Mouse (Mus musculus): Measurements from ENCODE around the gene Mrtfa. TPM values are rescaled to one million over a fixed set of nuclear protein-coding genes. Genes with fewer than 3 reads are reported as not detected.

The Mrtfa gene
- polyA plus RNA-seq, 1 experiment from 2014 or later: 21.2 TPM

DNA sequence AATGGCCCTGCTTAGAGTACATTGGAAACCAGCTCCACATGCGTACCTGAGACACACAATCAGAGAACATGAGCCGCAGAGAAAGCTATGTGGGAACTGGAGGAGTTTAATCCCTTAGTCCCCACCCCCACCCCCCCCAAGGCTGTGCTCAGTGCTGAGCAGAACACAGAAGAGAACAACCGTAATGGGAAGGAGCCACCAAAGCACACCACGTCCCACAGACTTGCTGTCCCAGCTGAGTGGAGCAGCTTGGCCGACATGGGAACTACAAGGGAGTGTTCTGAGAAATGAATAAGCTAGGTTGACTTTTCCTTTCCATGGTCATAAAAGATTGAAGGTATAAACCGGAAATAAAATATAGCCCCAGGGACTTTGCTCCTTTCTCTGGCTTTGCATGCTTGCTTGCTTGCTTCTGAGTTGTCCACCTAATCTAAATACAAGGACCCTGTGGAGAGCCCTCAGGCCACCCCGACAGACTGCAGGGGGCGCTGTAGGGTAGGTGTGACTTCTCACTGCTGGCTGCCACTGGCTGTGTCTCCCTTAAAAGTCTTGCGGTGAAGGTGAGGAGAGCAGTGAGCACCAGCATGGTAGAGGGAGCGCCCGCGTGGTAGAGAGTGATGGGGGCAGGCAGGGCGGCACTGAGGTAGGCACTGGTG, 148.2 kb downstream of the Mrtfa start:
- H3K9me3 ChIP-seq (ENCODE audit: control insufficient read depth, low read length): no peaks in the 10 kb centered on the region
- 58% methylated on average over 13 of the region's 13 CpGs for WGBS
- DNase-seq (ENCODE audit: low spot score): peak; percentile 79
- no peaks in the 10 kb centered on the region for H3K27me3 ChIP-seq (replicated peaks; ENCODE audit: control insufficient read depth, insufficient read depth, low read length)
- ATAC-seq (replicated peaks; ENCODE audit: low FRiP score, low TSS enrichment, low read depth): no peak
- H3K9ac ChIP-seq (ENCODE audit: low read length): no peak overlapping the region
- H3K27ac ChIP-seq (ENCODE audit: low read depth): no peak overlapping the region
- H3K4me3 ChIP-seq (ENCODE audit: low read depth, low read length): no peak overlapping the region
- no peak overlapping the region for H3K4me2 ChIP-seq (ENCODE audit: low read length)
- H3K36me3 ChIP-seq (ENCODE audit: control insufficient read depth, insufficient read depth, low read length): no peaks in the 10 kb centered on the region
- H3K4me1 ChIP-seq (replicated peaks; ENCODE audit: control insufficient read depth, insufficient read depth, low read length): peaks cover 17% of the 10 kb centered on the region; the same call in 1 of the 2 replicates

DNA sequence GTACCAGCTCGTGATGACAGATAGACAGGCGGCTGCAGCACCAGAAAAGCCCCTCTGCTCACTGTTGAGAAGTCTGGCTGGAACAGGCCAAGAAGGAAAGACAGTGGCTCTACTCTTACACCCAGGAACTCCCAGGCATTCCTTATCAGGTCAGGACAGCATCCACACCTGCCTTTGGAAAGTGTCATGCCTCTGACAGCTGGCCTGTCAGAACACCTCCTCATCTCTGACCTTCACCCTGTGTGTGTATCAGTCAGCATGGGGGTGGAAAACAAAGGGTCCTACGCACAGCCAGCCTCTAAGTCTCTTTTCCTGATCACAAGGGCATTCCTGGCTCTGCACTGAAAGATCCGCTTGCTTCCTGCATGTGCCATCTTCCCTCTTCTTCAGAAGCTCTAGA, 148.8 kb downstream of the Mrtfa start:
- no peaks in the 10 kb centered on the region for H3K27me3 ChIP-seq (replicated peaks; ENCODE audit: control insufficient read depth, insufficient read depth, low read length)
- DNase-seq (ENCODE audit: low spot score) (no peak), ATAC-seq (replicated peaks; ENCODE audit: low FRiP score, low TSS enrichment, low read depth) (no peak)
- no peak overlapping the region for H3K27ac ChIP-seq (ENCODE audit: low read depth)
- no peak overlapping the region for H3K9ac ChIP-seq (ENCODE audit: low read length)
- 69% methylated on average over 4 of the region's 4 CpGs for WGBS
- no peak overlapping the region for H3K4me3 ChIP-seq (ENCODE audit: low read depth, low read length)
- peaks cover 17% of the 10 kb centered on the region; the same call in 1 of the 2 replicates for H3K4me1 ChIP-seq (replicated peaks; ENCODE audit: control insufficient read depth, insufficient read depth, low read length)
- no peak overlapping the region for H3K4me2 ChIP-seq (ENCODE audit: low read length)
- no peaks in the 10 kb centered on the region for H3K36me3 ChIP-seq (ENCODE audit: control insufficient read depth, insufficient read depth, low read length)
- H3K9me3 ChIP-seq (ENCODE audit: control insufficient read depth, low read length): no peaks in the 10 kb centered on the region

DNA sequence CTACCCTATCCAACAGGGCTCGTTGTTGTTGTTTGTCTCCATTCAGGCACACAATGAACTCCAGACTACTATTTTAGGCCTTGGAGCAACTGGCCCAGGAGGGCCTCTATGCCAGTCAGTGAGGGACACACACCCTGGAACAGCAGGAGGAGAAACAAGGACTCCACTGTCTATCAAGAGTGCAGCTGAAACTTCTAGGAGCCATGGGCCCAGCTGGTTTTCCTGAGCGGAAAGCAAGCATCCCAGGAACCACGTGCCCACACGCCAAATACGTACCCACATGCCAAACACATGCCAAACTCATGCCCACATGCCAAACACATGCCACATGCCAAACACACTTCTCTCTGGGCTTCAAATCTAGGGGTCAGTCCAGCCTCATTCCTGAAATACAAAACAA, 152.1 kb downstream of the Mrtfa start:
- no peak overlapping the region for H3K27ac ChIP-seq (ENCODE audit: low read depth)
- DNase-seq (ENCODE audit: low spot score): no peak
- WGBS: 82% methylated on average over 5 of the region's 5 CpGs
- no peaks in the 10 kb centered on the region for H3K27me3 ChIP-seq (replicated peaks; ENCODE audit: control insufficient read depth, insufficient read depth, low read length)
- H3K4me1 ChIP-seq (replicated peaks; ENCODE audit: control insufficient read depth, insufficient read depth, low read length): peaks cover 31% of the 10 kb centered on the region
- no peaks in the 10 kb centered on the region for H3K9me3 ChIP-seq (ENCODE audit: control insufficient read depth, low read length)
- no peak overlapping the region for H3K4me2 ChIP-seq (ENCODE audit: low read length)
- H3K4me3 ChIP-seq (ENCODE audit: low read depth, low read length): no peak overlapping the region
- H3K36me3 ChIP-seq (ENCODE audit: control insufficient read depth, insufficient read depth, low read length): no peaks in the 10 kb centered on the region
- H3K9ac ChIP-seq (ENCODE audit: low read length): no peak overlapping the region
- no peak for ATAC-seq (replicated peaks; ENCODE audit: low FRiP score, low TSS enrichment, low read depth)

DNA sequence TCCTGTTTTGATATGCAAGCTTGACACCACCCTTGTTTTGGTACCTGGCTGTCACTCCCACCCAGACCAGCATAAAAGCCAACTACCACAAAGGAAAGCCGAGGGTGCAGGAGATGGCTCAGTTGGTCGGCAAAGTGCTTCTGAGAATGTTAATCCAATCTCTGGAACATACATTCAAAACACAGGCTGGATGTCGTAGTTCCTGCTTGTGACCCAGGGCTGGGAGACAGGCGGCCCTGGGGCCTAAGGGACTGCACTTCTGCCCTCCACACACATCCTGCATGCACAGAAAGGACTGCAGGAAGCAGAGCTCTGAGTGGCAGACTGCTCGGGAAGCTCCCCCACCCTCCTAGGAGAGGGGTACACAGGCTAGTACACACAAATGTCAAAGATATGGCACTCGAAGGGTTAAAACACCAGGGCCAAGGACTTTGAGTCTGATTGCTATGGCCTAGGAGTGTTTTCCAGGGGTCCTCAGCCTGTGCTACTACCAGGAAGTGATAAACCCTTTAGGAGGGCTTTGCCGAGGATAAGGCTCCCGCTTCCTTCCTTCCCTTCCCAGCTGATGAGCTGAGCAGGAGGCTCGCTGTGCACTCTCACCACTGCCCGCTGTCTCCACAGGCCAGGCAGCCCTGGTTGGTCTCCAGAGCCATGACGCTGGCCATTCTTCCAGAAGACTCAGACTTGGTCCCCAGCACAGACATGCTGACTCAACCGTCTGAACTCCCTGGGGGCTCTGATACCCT, 155.0 kb downstream of the Mrtfa start:
- Histone ChIP-seq H3K4me3 (ENCODE audit: low read depth, low read length) (no peak overlapping the region), H3K4me2 (ENCODE audit: low read length) (no peak overlapping the region), H3K9me3 (ENCODE audit: control insufficient read depth, low read length) (no peaks in the 10 kb centered on the region), H3K9ac (ENCODE audit: low read length) (no peak overlapping the region), H3K4me1 (replicated peaks; ENCODE audit: control insufficient read depth, insufficient read depth, low read length) (peaks cover 21% of the 10 kb centered on the region), H3K36me3 (ENCODE audit: control insufficient read depth, insufficient read depth, low read length) (no peaks in the 10 kb centered on the region), H3K27ac (ENCODE audit: low read depth) (peak overlapping the region; percentile 18; the same call in 1 of the 2 replicates), H3K27me3 (replicated peaks; ENCODE audit: control insufficient read depth, insufficient read depth, low read length) (no peaks in the 10 kb centered on the region)
- no peak for ATAC-seq (replicated peaks; ENCODE audit: low FRiP score, low TSS enrichment, low read depth)
- WGBS: 62% methylated on average over 12 of the region's 12 CpGs
- DNase-seq (ENCODE audit: low spot score): no peak

DNA sequence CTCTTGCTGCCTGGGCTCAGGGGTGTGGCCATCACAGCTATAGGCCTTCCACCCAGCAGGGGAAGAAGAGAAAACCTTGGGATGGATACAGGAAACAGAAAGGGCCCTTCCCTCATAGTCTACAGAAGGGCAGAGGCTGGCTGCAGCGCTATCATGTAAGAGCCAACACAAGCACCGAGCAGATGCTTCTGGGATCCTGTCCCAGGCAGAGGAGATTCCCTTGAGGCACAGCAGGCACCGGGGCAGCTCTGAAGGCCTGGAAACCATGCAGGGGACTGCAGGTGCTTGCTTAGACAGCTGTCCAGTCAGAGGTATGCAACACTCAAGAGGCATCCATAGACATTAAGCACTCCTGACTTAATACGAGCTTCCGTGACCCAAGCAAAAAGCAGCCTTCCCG, 156.4 kb downstream of the Mrtfa start:
- H3K4me3 ChIP-seq (ENCODE audit: low read depth, low read length): no peak overlapping the region
- H3K9me3 ChIP-seq (ENCODE audit: control insufficient read depth, low read length): no peaks in the 10 kb centered on the region
- 70% methylated on average over 6 of the region's 6 CpGs for WGBS
- no peak overlapping the region for H3K9ac ChIP-seq (ENCODE audit: low read length)
- no peak for DNase-seq (ENCODE audit: low spot score)
- H3K27me3 ChIP-seq (replicated peaks; ENCODE audit: control insufficient read depth, insufficient read depth, low read length): no peaks in the 10 kb centered on the region
- H3K36me3 ChIP-seq (ENCODE audit: control insufficient read depth, insufficient read depth, low read length): no peaks in the 10 kb centered on the region
- H3K4me1 ChIP-seq (replicated peaks; ENCODE audit: control insufficient read depth, insufficient read depth, low read length): peaks cover 21% of the 10 kb centered on the region
- no peak overlapping the region for H3K4me2 ChIP-seq (ENCODE audit: low read length)
- 0 out of 2 replicates have a peak overlapping the region, but pooled peaks have one; percentile 34 for H3K27ac ChIP-seq (ENCODE audit: low read depth)
- no peak for ATAC-seq (replicated peaks; ENCODE audit: low FRiP score, low TSS enrichment, low read depth)

DNA sequence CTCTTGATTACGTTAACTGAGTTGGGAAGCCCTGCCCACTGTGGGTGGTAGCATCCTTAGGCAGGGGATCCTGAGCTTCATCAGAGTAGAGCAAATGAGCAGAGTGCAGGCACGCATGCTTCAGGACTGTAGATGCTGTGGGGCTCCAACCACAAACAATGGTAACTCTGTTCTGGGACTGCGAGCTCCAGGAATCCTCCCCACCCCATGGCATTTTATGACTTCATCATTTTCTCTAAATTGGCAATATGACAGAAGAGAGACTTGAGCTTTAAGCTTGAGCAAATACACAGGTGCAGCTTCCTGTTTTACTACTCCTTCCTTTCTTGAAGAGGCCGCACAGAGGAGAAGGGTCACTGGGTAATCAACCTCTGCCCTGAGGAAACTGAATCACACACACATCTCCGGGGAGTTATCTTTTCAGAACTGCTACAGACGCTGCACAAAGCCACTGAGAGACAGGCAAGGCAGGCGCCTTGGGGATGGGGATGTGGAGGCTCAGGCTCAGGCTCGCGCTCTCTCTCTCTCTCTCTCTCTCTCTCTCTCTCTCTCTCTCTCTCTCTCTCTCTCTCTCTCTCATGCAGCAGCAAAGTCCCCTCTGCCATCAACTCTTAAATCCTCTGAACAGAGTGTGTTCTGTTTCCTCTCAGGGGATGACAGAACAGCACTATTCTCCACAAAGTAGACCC, 157.5 kb downstream of the Mrtfa start:
- Histone ChIP-seq H3K27ac (ENCODE audit: low read depth) (peak overlapping the region; percentile 34; the same call in 1 of the 2 replicates), H3K9me3 (ENCODE audit: control insufficient read depth, low read length) (no peaks in the 10 kb centered on the region), H3K4me3 (ENCODE audit: low read depth, low read length) (no peak overlapping the region), H3K27me3 (replicated peaks; ENCODE audit: control insufficient read depth, insufficient read depth, low read length) (no peaks in the 10 kb centered on the region), H3K9ac (ENCODE audit: low read length) (no peak overlapping the region), H3K36me3 (ENCODE audit: control insufficient read depth, insufficient read depth, low read length) (no peaks in the 10 kb centered on the region), H3K4me1 (replicated peaks; ENCODE audit: control insufficient read depth, insufficient read depth, low read length) (peaks cover 21% of the 10 kb centered on the region), H3K4me2 (ENCODE audit: low read length) (no peak overlapping the region)
- no peak for DNase-seq (ENCODE audit: low spot score)
- 36% methylated on average over 9 of the region's 9 CpGs for WGBS
- ATAC-seq (replicated peaks; ENCODE audit: low FRiP score, low TSS enrichment, low read depth): peak; percentile 80

DNA sequence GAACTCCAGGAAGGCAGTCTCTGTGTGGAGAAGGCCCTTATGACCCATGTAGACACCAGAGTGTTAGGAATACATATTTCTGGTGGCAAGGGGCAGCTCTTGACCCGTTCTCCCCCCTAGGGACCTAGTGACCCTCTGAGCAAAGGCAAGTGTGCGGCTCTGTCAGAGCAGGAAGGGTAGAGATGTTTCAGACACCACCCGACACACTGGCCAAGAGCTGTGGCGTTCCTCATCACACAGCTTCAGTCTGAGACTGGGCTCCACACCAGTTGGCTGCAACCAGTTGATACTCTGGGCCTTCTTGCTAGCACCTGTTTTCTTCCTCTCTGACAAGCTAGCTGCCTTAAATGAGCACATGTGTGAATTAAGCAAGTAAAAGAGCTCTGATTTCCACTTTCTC, 158.9 kb downstream of the Mrtfa start:
- WGBS: 92% methylated on average over 4 of the region's 4 CpGs
- ATAC-seq (replicated peaks; ENCODE audit: low FRiP score, low TSS enrichment, low read depth): no peak

DNA sequence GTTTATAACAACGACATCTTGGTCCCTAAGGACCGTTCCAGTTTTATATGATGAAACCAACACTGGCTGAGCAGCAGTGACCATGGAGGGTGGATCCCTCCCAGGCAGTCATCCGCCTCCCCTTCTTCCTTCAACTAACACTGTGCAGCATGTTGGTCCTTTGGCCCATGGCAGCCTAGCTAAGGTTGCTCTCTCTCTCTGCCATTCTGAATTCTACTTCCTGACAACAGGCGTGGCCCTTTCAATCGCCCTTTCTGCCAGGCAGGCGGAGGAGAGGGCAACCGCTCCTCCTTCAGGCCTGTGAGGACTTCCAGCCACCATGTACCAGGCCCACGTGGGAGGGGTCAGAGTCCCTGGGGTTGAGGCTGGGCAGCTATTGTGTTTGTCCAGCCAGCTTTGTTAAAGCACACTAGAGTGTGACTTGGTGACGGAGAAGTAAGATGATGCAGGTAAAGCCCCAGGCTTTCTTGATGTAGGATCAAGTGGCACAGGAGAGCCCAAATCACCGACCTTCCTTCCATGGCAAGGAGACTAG, 159.6 kb downstream of the Mrtfa start:
- Histone ChIP-seq H3K27ac (ENCODE audit: low read depth) (no peak overlapping the region), H3K9me3 (ENCODE audit: control insufficient read depth, low read length) (no peaks in the 10 kb centered on the region), H3K4me2 (ENCODE audit: low read length) (no peak overlapping the region), H3K27me3 (replicated peaks; ENCODE audit: control insufficient read depth, insufficient read depth, low read length) (no peaks in the 10 kb centered on the region), H3K4me1 (replicated peaks; ENCODE audit: control insufficient read depth, insufficient read depth, low read length) (peaks cover 34% of the 10 kb centered on the region), H3K36me3 (ENCODE audit: control insufficient read depth, insufficient read depth, low read length) (no peaks in the 10 kb centered on the region), H3K4me3 (ENCODE audit: low read depth, low read length) (no peak overlapping the region), H3K9ac (ENCODE audit: low read length) (no peak overlapping the region)
- DNase-seq (ENCODE audit: low spot score): no peak
- WGBS: 76% methylated on average over 10 of the region's 10 CpGs
- ATAC-seq (replicated peaks; ENCODE audit: low FRiP score, low TSS enrichment, low read depth): no peak

More for the DNA sequence above, 158.9 kb downstream of the Mrtfa start:
- no peaks in the 10 kb centered on the region for H3K27me3 ChIP-seq (replicated peaks; ENCODE audit: control insufficient read depth, insufficient read depth, low read length)
- DNase-seq (ENCODE audit: low spot score): no peak
- H3K9me3 ChIP-seq (ENCODE audit: control insufficient read depth, low read length): no peaks in the 10 kb centered on the region
- H3K4me2 ChIP-seq (ENCODE audit: low read length): no peak overlapping the region
- H3K9ac ChIP-seq (ENCODE audit: low read length): no peak overlapping the region
- no peak overlapping the region for H3K27ac ChIP-seq (ENCODE audit: low read depth)
- no peak overlapping the region for H3K4me3 ChIP-seq (ENCODE audit: low read depth, low read length)
- H3K36me3 ChIP-seq (ENCODE audit: control insufficient read depth, insufficient read depth, low read length): no peaks in the 10 kb centered on the region
- H3K4me1 ChIP-seq (replicated peaks; ENCODE audit: control insufficient read depth, insufficient read depth, low read length): peaks cover 34% of the 10 kb centered on the region
